Mouse (Mus musculus) liver, embryonic 14.5 days (tissue): Measurements from ENCODE around the gene Zfp90.

Experiments
- CTCF ChIP-seq: IDR thresholded peaks from 2 replicates; pipeline ENCODE4 v1.5.1; 2016; ENCODE audit warnings: antibody characterized with exemption, low read depth, control low read depth
- EP300 ChIP-seq: IDR thresholded peaks from 2 replicates; pipeline ENCODE4 v1.6.1; 2016; ENCODE audit warnings: antibody characterized with exemption, low read depth

GRCm38 (mm10) chr8:106375957-106376356 is 39.2 kb upstream of the Zfp90 start:
- TF ChIP-seq EP300 (no peak), CTCF (no peak)
